Mouse (Mus musculus): ENCODE results near the gene Ash1l.
A peak's percentile ranks its signal among the peaks of the same experiment; 100 is the strongest.

The Ash1l gene

DNA sequence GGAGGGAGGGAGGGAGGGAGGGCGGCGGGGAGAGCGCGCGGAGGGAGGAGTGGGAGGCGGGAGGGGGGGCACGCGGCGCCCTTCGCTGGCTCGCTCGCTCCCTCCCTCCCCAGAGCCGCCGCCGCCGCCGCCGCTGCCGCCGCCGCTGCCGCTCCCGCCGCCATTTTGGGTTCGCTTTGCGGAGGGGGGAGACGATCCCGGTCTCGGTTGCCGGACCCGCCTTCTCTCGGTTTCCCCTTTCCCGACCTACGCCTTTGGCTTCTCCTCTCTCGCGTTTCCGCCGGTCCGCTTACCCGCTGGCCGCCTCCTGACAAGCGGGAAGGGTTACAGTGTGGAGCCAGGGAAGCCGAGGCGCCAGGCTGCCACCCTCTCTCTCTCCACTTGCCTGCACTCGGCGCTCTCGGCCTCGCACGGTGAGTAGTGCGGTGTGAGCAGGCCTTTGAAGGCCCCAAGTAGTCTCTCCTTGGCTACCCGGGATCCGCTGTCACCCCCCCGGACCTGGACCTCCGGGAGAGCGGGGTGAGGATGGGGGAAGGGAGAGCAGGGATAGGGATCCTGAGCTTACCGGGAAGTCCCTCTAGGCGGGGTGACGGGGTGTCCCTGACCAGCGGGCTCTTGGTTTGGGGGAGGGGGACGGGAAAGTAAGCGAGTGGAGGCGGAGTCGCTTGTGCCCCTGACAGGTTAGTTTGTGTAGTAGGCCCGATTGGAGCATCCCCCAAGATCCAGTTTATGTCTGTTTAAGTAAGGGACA, at the start of gene Ash1l, which contains the start of gene Dap3:
Ash1l (plus strand) TSS at position 47 of the 751 bp plus-strand sequence.
Dap3 (minus strand) TSS at position 606 of the 751 bp plus-strand sequence.
- DNase-seq (ENCODE audit: low spot score) = peak; percentile 87

DNA sequence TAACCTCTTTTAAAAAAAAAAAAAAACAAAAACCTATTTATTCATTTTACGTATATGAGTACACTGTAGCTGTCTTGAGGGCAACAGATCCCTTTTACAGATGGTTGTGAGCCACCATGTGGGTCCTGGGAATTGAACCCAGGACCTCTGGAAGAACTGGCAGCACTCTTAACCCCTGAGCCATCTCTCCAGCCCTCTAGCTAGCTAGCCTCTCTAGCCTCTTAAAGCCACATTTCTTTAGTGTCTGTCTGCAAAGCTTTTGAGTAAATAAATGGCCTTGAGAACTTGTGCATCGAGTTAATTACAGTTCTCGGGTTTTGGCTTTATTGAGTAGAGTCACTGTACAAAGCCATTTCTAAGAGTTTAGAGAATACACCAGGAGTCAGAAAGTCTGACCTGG, 45.6 kb upstream of the Ash1l start:
- DNase-seq (ENCODE audit: low spot score) = no peak

DNA sequence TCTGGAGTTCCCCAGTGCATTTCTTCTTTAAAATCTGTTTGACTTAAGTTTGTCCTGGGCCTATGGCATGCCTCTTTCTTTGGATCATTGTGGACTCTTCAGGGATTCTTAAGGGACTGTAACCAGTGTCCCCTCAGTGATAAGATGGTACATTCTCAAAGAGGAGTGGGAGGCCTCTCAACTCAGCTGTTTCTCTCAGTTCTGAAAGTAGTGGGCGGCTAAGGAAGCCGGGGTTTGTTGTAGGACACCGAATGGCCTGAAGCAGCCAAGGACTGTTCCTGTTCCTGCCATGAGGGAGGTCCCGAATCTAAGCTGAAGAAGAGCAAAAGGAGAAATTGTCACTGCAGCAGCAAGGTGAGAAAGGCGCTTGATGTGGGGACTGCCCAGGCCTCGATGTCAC, 45.2 kb upstream of the Ash1l start:
- DNase-seq (ENCODE audit: low spot score) = no peak

DNA sequence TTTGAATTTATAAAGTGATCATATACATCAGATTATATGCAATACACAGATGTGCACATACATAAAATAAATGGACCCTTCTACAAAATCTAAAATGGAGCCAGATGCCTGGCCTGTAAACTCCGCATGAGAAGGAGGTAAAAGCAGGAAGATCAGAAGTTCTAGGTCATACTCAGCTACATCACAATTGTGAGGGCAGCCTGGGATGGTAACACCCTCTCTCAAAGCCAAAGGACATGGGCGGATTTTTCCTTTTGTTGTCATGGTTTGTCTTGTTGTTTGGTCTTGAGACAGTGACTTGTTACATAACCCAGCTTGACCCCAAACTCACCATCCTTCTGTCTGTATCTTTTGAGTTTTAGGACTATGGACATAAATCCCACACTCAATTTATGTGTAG, 44.7 kb upstream of the Ash1l start:
- DNase-seq (ENCODE audit: low spot score) = no peak

DNA sequence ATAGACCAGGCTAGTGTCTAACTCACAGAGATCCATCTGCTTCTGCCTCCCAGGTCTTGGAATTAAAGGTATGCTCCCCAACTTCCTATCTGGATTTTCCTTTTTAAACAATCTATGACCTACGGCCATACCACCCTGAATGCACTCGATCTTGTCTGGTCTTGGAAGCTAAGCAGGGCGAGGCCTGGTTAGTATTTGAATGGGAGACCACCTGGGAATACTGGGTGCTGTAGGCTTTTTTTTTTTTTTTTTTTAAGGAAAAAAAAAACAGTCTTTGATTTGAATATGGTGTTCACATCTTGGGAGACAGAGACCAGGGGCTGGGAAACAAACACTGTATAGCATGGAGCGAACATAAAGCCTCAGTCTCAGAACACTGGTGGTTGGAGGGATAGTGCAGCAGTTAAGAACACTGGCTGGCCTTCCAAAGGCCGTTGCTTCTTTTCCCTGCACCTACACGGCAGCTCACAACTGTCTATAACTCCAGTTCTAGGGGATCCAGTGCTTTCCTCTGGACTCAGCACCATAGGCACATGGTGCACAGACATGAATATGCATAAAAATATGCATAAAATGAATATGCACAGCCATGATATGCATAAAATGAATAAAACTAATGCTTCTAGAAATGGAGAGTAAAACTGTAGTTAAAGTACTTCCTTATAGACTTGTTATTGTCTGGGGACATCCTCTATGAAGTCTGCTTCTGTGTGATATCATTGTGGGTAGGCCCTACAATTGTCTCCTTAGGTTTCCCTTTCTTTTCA, 43.8 kb upstream of the Ash1l start:
- no peak for DNase-seq (ENCODE audit: low spot score)

DNA sequence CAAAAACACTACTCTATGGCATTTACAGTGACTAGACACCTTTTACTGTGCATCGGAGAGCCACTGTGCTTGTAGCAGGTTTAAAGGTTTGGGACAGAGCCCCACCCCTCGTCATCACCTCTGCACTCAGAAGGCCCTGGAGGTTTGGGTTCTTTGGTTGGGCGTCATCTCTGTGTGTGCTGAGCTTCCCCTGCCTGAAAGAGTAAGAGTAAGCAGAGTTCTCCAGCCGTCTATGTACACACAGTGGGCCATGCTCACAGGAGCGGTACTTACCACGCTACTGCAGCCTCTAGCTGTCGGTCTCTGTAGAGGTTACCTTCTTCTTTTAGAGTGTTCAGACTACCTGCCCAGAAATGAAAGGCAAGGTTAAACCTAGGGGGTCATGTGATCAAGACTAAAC, 37.8 kb upstream of the Ash1l start:
- no peak for DNase-seq (ENCODE audit: low spot score)

DNA sequence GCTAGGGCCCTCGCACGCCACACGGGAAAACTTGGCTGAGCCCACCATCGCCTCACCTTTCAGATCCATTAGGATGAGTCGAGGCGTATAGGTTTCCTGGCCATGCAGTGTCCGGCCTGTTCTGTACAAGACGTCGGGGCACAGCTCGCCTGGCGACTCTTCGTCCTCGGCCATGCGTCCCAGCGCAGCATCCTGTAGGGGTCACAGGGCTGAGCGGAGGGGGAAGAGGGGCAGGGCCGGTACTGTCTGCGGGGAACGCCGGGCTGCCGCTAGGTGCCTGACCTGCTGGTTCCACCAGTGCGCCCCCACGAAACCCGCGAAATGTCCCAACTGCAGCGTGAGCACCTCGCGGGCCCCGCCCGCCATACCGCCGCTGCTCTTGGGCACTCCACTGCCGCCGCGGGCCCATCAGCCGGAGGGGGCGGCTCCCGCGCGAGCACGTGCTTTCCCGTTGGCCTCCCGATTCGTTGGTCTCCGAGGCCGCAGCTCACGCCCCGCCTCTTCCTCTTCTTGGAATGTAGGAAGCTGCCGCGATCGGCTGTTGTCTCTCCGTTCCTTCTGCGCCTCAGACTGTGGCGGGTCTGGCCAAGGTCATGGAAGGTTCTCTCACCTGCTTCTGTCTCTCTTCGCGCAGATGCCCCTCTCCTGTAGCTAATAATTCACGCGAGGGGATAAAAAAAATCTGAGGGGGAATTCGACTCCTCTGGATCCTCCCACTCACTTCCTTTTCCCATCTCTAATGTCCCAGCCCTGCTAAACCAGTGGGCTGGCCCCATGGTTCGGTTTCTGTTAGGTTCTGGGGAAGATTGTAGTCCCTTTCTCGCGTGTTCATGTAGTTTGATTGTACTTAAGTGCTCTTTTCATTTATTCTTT, 36.7 kb upstream of the Ash1l start, which contains the start of gene Msto1:
Msto1 (minus strand) TSS at position 489 of the 873 bp plus-strand sequence.
- peak; percentile 94 for DNase-seq (ENCODE audit: low spot score)

DNA sequence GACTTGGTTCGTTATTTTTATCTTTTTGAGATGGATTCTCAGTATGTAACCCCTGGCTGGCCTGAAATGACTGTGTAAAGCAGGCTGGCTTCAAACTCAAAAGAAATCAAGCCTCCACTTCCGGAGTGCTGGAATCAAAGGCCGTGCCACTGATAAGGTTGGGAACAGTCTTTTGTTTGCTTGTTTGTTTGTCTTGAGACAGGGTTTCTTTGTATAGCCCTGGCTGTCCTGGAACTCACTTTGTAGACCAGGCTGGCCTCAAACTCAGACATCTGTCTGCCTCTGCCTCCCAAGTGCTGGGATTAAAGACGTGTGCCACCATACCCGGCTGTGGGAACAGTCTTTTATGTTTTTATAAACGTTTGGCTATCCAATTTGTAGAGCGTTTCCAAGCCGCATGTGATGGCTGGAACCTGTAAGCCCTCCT, 36.0 kb upstream of the Ash1l start:
- DNase-seq (ENCODE audit: low spot score) = no peak

DNA sequence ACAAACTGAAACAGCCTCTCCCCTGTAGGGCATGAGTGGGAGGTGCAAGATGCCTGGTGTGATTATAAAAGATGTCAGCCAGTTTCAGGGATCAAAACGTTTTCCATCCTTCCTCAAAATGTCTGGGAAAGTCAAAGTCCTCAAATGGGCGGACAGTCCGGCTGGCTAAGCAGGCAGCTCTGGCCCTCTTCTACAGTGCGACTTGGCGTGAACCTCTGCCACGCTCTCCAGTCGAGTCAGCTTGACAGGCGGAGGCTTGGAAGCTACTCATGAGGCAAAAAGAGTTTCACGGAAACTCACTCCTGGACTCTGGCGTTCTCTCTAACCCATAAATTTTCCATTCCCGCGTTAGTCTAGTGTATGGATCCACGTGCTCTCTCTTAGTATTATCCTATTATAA, 31.4 kb upstream of the Ash1l start:
- DNase-seq (ENCODE audit: low spot score) = no peak

DNA sequence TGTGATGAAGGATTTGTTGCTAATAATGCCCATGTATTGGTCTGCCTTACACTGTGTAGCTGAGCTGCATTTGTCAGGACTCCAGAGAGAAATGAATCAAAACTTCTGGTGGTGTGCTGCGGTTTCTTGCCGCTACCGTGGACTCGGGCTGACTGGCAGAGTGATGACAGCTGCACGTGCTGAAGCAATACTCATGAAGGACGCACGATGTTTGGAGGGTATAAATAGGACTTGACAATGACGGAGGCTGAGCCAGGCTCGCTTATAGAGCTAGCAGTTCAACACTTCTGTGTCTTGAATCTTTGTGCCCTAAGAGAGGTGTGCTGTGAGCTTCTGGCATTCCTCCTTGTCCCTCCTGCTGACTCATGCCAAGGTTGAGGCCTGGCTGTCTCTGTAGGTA, 29.0 kb upstream of the Ash1l start:
- DNase-seq (ENCODE audit: low spot score) = no peak

DNA sequence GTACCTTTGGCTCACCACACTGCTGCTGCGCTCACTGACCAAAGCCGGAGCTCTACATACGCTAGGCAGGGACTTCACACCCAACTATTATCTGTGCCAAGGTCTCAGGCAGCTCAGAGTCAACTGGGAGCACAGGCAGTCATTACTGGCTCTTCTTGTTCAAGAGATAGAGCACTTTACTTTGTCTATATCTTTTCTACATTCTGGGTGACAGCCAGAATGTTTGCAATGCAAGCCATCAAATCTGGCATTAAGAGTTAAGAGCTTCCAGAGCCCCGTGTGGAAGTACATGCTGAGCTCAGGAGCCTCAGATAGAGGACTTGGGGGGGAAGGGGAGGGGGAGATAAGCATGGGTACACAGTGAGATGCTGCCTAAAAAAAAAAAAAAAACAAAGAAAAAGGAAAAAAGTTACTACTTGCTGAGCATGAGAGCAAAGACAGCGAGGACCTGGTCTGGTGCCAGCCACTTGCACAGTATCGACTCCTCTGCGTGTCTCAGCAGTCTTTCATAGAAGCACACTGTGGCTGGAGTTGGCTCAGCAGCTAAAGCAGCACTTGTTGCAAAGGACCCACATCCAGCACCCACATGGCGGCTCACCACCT, 26.3 kb upstream of the Ash1l start:
- DNase-seq (ENCODE audit: low spot score) = peak; percentile 92

DNA sequence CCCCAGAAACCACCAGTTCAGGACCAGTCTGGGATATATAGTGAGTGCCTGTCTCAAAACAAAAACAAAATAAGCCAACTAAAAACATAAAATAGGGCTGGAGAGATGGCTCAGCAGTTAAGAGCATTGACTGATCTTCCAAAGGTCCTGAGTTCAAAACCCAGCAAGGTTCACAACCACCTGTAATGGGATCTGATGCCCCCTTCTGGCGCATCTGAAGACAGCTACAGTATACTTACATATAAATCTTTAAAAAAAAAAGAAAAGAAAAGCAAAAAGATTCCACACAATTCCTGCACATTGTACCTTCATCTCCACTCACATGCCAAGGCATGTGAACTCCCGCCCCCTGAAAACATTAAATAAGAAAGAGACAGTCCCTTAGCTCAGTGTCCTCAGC, 24.8 kb upstream of the Ash1l start:
- DNase-seq (ENCODE audit: low spot score) = no peak

DNA sequence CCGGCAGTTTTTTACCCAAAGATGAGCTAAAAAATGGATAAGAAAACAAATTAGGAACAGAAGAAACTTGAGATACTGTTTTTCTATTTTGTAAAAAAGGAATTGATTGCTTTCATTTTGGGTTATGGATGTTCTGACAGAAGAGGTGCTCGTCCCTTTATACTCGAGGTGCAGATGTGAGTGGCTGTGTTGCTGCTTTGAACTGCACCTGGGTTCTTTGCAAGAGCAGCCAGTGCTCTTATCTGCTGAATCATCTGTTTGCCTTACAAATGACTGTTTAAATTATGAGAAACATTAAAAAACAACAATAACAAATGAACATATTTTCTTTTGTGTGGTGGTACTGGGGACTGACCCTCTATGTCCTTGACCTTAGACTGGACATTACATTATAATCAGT, 20.9 kb upstream of the Ash1l start:
- DNase-seq (ENCODE audit: low spot score) = no peak

DNA sequence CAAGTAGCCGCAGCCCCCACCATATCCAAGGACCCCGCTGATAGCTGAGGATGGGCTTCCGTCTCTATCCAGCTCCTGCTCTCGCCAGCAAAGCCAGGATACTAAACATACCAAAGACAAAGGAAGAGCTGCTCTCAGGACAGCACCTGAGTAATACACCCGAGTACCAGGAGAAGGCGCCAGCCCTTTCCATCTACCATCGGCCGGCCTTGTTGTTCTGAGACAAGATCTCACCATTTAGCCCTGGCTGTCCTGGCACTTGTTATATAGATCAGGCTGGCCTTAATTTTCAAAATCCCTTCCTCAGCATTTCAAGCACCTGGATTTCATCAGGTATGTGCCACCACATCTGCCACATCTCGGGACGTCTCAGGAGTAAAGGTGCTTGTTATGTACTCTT, 11.4 kb upstream of the Ash1l start:
- DNase-seq (ENCODE audit: low spot score) = no peak

DNA sequence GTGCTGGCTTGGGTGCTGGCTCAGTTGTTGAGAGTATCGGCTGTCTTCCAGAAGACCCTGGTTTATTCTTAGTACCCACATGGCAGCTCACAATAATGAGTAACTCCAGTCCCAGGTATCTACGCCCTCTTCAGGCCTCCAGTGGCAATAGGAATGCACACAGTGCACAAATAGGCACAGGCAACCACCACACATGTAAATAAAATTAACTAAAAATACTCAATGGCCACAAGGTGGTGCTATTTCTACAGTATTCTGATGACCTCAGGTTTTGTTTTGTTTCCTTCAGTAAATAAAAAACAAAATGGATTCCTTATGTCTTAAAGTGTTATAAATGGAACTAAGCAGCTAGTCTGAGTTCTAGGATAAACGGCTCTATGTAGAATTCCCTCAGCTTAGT, 10.7 kb upstream of the Ash1l start:
- DNase-seq (ENCODE audit: low spot score) = no peak

DNA sequence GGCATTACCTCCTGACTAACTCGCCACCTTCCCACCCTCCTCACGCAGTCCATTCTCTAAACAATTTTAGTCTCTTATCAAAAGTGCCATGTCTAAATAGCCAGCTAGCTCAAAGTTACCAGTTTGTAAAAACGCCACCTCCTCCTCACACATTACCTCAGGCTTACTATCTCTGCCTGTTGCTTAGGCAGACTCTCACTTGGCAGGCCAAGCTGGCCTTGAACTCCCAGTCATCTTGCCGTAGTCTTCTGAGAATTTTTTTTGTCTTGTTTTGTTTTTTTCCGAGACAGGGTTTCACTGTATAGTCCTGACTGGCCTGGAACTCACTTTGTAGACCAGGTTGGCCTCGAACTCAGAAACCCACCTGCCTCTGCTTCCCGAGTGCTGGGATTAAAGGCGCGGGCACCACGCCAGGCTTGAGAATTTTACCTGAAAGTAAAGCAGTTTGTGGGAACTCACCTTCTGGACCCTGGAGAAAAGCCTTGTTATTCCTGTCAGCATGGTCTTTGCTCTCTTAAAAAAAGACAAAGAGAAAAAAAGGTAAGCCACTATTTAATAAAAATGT, 8.0 kb upstream of the Ash1l start:
- peak; percentile 61 for DNase-seq (ENCODE audit: low spot score)

DNA sequence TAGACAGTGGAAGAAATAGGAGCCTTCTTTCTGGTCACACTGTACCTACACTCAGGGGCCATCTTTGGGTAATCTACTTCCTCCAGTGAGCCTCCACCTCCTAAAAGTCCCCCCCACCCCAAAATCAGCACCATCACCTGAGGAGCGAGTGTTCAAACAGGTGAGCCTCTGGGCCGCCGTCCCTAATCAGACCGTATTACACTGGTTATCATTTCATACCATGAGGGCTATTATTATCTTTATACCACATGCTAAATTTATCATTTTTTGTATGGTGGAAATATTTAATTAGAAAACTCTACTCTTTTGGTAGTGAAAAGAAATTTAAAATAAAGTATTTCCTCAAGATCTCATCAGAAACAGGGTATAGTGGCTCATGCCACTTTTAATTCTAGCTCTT, 6.3 kb upstream of the Ash1l start:
- DNase-seq (ENCODE audit: low spot score) = no peak

DNA sequence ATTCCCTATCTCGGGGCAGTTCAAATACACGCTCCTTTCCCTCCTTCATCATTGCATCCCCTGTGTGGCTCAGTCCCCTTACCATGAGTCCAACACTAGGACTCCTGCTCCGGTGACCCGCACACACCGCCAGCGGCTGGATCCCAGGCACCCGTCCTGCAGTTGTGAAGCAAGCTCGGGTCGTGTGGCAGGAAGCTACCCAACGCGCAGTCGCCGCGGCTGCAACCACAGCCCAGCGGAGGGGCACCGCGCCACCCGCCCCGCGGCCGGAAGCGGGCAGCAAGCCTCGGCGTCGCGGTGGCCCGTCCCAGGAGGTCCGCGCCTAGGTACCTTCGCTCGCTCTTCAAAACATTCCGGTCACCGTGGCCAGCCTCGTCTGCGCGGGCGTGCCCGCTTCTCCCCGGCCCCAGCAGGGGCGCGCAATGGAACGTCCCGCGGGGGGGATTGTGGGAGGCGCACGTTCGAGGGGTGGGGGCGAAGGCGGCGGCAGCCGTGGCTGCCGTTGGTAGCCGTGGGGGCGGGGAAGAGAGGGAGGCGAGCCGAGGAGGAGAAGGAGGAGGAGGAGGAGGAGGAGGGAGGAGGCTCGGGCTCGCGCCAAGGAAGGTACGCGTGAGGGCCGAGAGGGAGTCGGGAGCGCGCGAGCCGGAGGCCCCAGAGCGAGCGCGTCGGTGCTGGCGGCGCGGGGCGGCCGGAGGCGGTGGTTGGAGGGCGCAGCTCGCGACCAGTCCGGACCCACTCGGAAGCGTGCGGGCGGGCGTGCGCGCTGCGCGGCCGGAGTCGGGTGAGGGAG, 441 bp upstream of the Ash1l start:
- peak; percentile 96 for DNase-seq (ENCODE audit: low spot score)

DNA sequence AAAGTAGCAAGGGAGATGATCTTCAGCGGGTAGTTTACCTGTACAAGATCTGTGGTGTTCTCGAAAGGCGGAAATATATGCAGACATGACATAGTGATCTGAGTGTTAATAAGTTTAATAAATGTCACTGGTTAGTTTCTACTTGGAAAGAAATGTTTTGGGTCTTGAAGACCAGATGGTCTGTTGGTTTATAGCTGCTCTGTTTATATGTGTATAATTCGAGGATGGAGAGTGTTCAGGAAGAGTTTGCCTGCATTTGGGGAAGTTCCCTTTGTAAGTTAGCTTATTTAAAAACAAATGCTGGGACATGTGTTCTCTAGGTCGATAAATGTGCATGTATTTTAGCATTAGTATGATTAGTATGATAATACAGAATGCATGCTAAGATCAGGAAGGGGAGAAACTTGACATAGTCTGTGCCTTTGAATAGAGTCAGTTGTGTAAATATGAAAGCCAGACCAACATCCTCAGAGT, 942 bp downstream of the Ash1l start:
- DNase-seq (ENCODE audit: low spot score) = no peak

DNA sequence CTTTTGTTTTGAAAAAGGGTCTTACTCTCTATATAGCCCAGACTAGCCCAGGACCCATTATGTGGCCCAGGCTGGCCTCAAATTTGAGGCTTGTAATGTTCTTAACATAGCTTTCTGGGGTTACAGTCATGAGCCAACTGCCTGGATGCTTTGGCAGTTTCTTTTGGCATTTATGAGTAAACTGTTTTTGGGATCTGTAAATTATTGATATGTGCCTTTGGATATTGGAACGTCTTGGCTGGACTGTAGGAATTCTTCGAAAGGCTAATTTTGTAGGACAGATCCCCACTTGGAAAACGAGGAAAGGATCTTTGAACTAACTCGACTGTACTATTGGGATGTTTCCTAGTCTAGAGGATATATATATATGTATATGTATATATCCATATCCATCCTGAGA, 2.8 kb downstream of the Ash1l start:
- DNase-seq (ENCODE audit: low spot score) = no peak

DNA sequence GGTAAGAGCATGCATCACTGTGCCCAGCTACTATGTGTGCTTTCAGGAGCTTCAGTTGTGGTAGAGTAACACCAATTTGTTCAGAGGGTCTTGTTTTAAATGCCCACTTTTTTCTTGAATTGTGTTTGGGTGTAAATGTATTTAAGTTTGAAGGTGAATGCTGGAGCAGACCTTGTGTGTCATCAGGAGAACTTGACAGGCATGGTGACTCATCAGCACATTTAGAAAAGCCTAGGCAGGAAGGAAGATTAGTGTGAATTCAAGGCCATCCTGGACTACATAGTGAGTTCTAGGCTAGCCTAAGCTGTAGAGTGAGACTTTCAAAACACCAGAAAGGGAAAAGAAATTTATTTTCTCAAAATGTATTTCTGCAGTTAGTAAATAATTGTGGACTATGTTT, 3.3 kb downstream of the Ash1l start:
- DNase-seq (ENCODE audit: low spot score) = no peak
